Mouse (Mus musculus) midbrain, postnatal 0 days (tissue): ENCODE results near the gene Jak3. TPM values are rescaled to one million over a fixed set of nuclear protein-coding genes. Genes with fewer than 3 reads are reported as not detected.
"Not testable (repeated sequence)": the region's sequence is repeated elsewhere in the genome, so short reads cannot be mapped to it uniquely, and the experiment has no call there.

Experiments used
- ATAC-seq: fragments of 200-750 bp; cut with Nextera tagmentation; 2 replicates; pipeline ENCODE4 v1.8.0; 2017; ENCODE audit warnings: moderate number of reproducible peaks, mild to moderate bottlenecking, moderate TSS enrichment, moderate library complexity; ENCODE audit not compliant: low FRiP score
- DNase-seq: peaks from one replicate; pipeline ENCODE4 v3.0.0-alpha.2; 2015; ENCODE audit warnings: low spot score
- H3K27ac ChIP-seq: fragments of 300-500 bp; sonication (generic); 2 replicates; pipeline ENCODE4 v1.5.1; 2014; ENCODE audit warnings: low read depth, mild to moderate bottlenecking, low read length, mixed read lengths
- H3K27me3 ChIP-seq: fragments of 300-500 bp; sonication (generic); 2 replicates; pipeline ENCODE4 v1.6.1; 2014; ENCODE audit warnings: low read length, control low read depth, mixed read lengths; ENCODE audit not compliant: insufficient read depth
- H3K36me3 ChIP-seq: fragments of 300-500 bp; sonication (generic); 2 replicates; pipeline ENCODE4 v1.6.1; 2014; ENCODE audit warnings: low read length, control low read depth, mixed read lengths; ENCODE audit not compliant: insufficient read depth
- H3K4me1 ChIP-seq: fragments of 300-500 bp; sonication (generic); 2 replicates; pipeline ENCODE4 v1.6.1; 2014; ENCODE audit warnings: mild to moderate bottlenecking, control low read depth, antibody characterized with exemption, low read length, mixed read lengths; ENCODE audit not compliant: insufficient read depth
- H3K4me2 ChIP-seq: fragments of 300-500 bp; sonication (generic); 2 replicates; pipeline ENCODE4 v1.6.1; 2014; ENCODE audit warnings: low read depth, mild to moderate bottlenecking, low read length, mixed read lengths; ENCODE audit not compliant: poor library complexity, severe bottlenecking
- H3K4me3 ChIP-seq: fragments of 300-500 bp; sonication (generic); 2 replicates; pipeline ENCODE4 v1.5.1; 2014; ENCODE audit warnings: low read depth, mild to moderate bottlenecking, low read length, moderate library complexity
- H3K9ac ChIP-seq: fragments of 300-500 bp; sonication (generic); replicated peaks from 2 replicates; pipeline ENCODE4 v1.6.1; 2014; ENCODE audit warnings: mild to moderate bottlenecking, low read length, moderate library complexity, mixed read lengths; ENCODE audit not compliant: poor library complexity, severe bottlenecking
- H3K9me3 ChIP-seq: fragments of 300-500 bp; sonication (generic); 2 replicates; pipeline ENCODE4 v1.6.1; 2016; ENCODE audit warnings: low read length, control low read depth
- CTCF ChIP-seq: IDR thresholded peaks from 2 replicates; pipeline ENCODE4 v1.5.1; 2016; ENCODE audit warnings: antibody characterized with exemption, mild to moderate bottlenecking
- WGBS: fragments of 180-500 bp; shearing (Covaris S2); extraction: QIAGEN DNeasy Blood & Tissue Kit; methylation state at CpG from one replicate; pipeline ENCODE4 v1.1.7; 2014; 5-methylcytosine and 5-hydroxymethylcytosine counted together
- polyA plus RNA-seq: library from polyadenylated mRNA; unstranded; fragments of >200 nt; fragmentation: Nextera tagmentation; extraction: Ambion mirVana; gene quantifications from 2 replicates; pipeline ENCODE4 v1.2.1, GENCODE M21; 2015
- total RNA-seq: library from RNA; depleted of rRNA; stranded (reverse); fragments of >200 nt; gene quantifications from 2 replicates; pipeline ENCODE4 v1.2.3, GENCODE M21; 2014

The Jak3 gene
- total and polyA plus RNA-seq, 2 experiments from 2014 or later = 6.4 to 12.3 TPM

DNA sequence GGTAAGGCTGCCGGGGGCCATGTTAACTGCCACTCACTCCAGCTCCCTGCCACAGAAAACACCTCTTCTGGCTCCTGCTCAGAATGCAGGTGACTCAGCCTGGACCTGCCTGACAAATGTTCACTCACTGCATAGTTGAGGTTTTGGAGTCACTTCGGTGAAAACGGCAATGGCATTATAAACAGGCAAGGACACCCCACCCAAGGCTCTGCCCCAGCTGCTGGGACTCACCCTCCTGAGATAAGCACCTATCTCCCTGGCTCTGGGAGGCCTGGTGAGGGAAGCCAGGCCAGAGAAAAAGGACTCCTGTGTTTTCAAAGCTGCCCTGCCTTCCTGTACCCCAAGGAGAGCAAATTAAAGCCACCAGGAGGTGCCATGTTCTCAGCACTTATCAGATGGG is 26.8 kb downstream of the Jak3 start:
- H3K27ac ChIP-seq = no peak overlapping the region
- H3K4me3 ChIP-seq = no peak overlapping the region
- H3K9ac ChIP-seq = no peak overlapping the region
- TF ChIP-seq CTCF = no peak
- no peaks in the 10 kb centered on the region for H3K9me3 ChIP-seq
- no peak for ATAC-seq
- no peaks in the 10 kb centered on the region for H3K36me3 ChIP-seq
- DNase-seq = no peak
- no peaks in the 10 kb centered on the region for H3K4me1 ChIP-seq
- peaks cover 25% of the 10 kb centered on the region; the same call in 1 of the 2 replicates for H3K27me3 ChIP-seq
- H3K4me2 ChIP-seq = no peak overlapping the region
- WGBS = 91% methylated on average over 3 of the region's 3 CpGs

DNA sequence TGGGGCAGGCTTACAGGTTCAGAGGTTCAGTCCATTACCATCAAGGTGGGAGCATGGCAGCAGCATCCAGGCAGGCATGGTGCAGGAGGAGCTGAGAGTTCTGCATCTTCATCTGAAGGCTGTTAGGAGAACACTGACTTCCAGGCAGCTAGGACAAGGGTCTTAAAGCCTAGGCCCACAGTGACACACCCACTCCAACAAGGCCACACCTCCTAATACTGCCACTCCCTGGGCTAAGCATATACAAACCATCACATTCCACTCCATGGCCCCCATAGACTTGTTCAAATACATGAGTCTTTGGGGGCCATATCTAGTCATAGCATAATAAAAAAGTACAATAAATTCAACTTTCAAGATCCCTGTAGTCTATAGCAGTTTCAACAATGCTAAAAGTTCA is 27.3 kb downstream of the Jak3 start:
- H3K36me3 ChIP-seq, H3K4me1 ChIP-seq, H3K4me2 ChIP-seq, H3K27ac ChIP-seq, DNase-seq, H3K4me3 ChIP-seq, H3K9me3 ChIP-seq, ATAC-seq, H3K9ac ChIP-seq: not testable (repeated sequence)
- H3K27me3 ChIP-seq = peaks cover 25% of the 10 kb centered on the region; the same call in 1 of the 2 replicates

DNA sequence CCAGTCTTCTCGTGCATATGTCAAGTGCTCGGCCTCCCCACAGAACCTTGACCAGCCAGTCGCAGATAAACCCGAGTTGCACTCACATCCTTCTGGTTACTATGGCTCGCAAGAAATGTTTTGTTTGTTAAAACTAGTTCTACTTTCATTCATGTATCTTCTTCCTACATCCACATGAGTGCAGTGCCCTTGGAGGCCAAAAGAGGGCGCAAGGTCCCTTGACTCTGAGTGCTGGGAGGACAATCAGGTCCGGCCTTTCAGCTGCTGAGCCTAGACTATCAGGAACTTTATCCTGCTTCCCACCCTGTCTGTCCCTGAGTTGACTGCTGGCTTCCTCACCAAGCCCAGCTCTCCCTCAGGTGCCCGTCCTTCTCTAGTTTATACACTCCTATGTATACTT is 31.8 kb downstream of the Jak3 start:
- H3K9me3 ChIP-seq = no peaks in the 10 kb centered on the region

DNA sequence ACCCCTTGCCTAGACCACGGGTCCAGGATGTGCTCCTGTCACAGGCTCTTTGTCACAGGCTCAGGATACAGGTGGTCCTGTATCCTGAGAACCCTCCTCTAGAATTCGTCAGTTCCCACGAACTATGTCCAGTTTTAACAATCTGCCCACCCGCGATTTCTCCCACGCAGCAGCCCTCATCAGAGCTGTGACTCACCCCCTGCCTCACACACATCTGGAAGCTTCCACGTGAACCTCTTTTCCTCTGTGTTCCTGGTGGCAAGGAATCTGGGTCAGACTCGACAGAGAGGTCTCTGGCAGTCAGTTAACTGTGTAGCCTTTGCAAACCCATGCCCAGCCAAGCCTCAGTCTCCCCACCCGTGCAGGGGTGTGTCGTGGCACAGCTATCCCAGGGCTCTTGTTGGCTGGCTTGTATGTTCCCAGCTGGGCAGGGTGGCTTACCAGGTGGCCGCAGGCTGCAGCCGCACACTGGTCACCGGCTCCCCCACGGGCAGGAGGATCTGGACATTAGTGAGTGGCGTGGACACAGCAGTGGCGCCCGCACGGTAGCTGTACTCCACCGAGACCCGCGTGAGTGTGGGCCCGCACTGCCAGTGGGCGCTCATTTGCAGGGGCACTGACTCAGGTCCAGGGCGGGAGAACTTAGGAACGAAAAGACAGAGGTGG is 33.2 kb downstream of the Jak3 start:
- ATAC-seq (peak; percentile 42; the same call in 1 of the 2 replicates), DNase-seq (no peak)
- Histone ChIP-seq H3K36me3 (peaks cover 24% of the 10 kb centered on the region), H3K27ac (no peak overlapping the region), H3K4me1 (0 out of 2 replicates have a peak, but pooled peaks cover 5% of the 10 kb centered on the region), H3K9ac (no peak overlapping the region), H3K9me3 (no peaks in the 10 kb centered on the region), H3K27me3 (no peaks in the 10 kb centered on the region), H3K4me3 (no peak overlapping the region), H3K4me2 (peak overlapping the region; percentile 36; the same call in 1 of the 2 replicates)
- TF ChIP-seq CTCF = no peak
- 43% methylated on average over 25 of the region's 25 CpGs for WGBS

More for the DNA sequence above, 31.8 kb downstream of the Jak3 start:
- ATAC-seq (no peak), DNase-seq (peak; percentile 55)
- TF ChIP-seq CTCF = peak; percentile 78
- Histone ChIP-seq H3K9ac (no peak overlapping the region), H3K4me3 (no peak overlapping the region), H3K4me2 (no peak overlapping the region), H3K4me1 (0 out of 2 replicates have a peak, but pooled peaks cover 5% of the 10 kb centered on the region), H3K36me3 (peaks cover 17% of the 10 kb centered on the region), H3K27me3 (no peaks in the 10 kb centered on the region), H3K27ac (no peak overlapping the region)
- 39% methylated on average over 8 of the region's 8 CpGs for WGBS

DNA sequence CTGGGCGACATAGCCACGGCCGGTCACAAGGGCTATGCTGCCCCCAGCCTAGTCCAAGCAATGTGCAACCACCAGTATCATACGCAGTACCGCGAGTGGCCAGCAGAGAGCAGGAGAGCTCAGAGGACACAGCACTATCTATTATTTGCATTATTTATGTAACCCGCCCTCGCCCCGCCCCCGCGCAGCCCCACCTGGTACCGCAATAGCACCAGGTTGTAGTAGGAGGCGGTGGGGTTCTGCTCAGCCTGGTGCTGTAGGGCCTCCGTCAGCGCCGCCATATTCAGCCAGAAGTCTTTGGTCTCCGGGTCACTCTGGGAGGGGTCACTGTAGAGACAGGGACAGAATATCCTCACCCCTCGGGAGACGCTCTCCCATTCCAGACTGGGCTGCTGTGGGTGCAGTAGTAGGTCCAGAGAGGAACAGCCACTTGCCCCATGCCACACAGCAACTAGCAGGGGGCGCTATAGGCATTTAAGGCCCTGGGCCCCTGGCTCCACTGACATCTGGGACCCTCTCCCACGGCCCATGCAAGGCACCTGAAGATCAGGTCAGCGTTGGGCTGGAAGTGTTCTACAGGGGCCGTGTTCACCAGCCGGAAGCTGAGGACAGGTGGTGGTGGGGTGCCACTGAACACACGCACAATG is 33.8 kb downstream of the Jak3 start:
- Histone ChIP-seq H3K27me3 (no peaks in the 10 kb centered on the region), H3K4me1 (0 out of 2 replicates have a peak, but pooled peaks cover 5% of the 10 kb centered on the region), H3K4me2 (peak overlapping the region; percentile 36), H3K4me3 (no peak overlapping the region), H3K36me3 (peaks cover 28% of the 10 kb centered on the region), H3K27ac (no peak overlapping the region), H3K9ac (no peak overlapping the region), H3K9me3 (no peaks in the 10 kb centered on the region)
- TF ChIP-seq CTCF = peak; percentile 81
- ATAC-seq (peak; percentile 81), DNase-seq (peak; percentile 82)
- WGBS = 16% methylated on average over 25 of the region's 25 CpGs

DNA sequence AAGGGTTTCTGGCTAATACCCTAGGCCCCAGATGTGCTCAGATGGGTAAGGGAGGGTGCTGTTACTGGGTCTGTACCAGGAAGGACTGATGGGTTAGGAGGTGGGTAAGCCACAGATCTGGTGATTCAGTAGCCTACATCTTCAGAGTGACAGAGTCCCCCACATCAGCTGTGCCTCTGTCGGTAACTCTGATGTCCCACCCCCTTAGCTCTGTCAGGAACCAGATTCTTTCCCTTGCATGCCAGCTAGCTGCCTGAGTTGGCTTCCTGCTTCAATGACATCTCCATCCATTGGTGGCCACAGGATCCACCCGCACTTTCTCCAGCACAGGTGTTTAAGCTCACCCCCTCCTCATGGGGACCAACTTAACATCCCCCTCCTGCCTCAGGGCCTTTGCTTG is 35.5 kb downstream of the Jak3 start:
- H3K4me3 ChIP-seq = no peak overlapping the region
- H3K9ac ChIP-seq = no peak overlapping the region
- H3K27ac ChIP-seq = no peak overlapping the region
- H3K36me3 ChIP-seq = peaks cover 32% of the 10 kb centered on the region
- H3K27me3 ChIP-seq = no peaks in the 10 kb centered on the region
- WGBS = 85% methylated on average over 2 of the region's 2 CpGs
- no peak overlapping the region for H3K4me2 ChIP-seq
- no peak for DNase-seq
- 0 out of 2 replicates have a peak, but pooled peaks cover 5% of the 10 kb centered on the region for H3K4me1 ChIP-seq
- no peaks in the 10 kb centered on the region for H3K9me3 ChIP-seq
- no peak for TF ChIP-seq CTCF
- no peak for ATAC-seq
